Mouse (Mus musculus): ENCODE data around the gene Hist1h4f. TPM values are rescaled to one million over a fixed set of nuclear protein-coding genes. Genes with fewer than 3 reads are reported as not detected.
"Not testable (repeated sequence)": the region's sequence is repeated elsewhere in the genome, so short reads cannot be mapped to it uniquely, and the experiment has no call there.

Gene Hist1h4f
- polyA plus RNA-seq, 1 experiment from 2014 or later: not detected

- peak within 1 kb of the TSS; percentile 97 for H3K27ac ChIP-seq (replicated peaks)
- H3K9me3 ChIP-seq; H3K27me3 ChIP-seq; H3K36me3 ChIP-seq; H3K4me1 ChIP-seq (replicated peaks): not testable (repeated sequence)
- ATAC-seq (ENCODE audit: low FRiP score, low read depth): peak; percentile 97
- peak within 1 kb of the TSS; percentile 49 for H3K4me3 ChIP-seq
- under 1% methylated on average over 53 of the region's 67 CpGs for WGBS
- H3K4me2 ChIP-seq: peak within 1 kb of the TSS; percentile 78
- H3K9ac ChIP-seq: peak within 1 kb of the TSS; percentile 58
Measured at GRCm38 (mm10) chr13:23561883-23562659, 10.6 kb upstream of the Hist1h4f start, which contains the start of gene Hist1h3e. TSS of gene Hist1h3e (minus strand) at chr13:23562369.

GRCm38 (mm10) chr13:23561531-23561882 is 10.1 kb upstream of the Hist1h4f start:
- H3K36me3 ChIP-seq; H3K27me3 ChIP-seq; ATAC-seq (ENCODE audit: low FRiP score, low read depth); H3K9me3 ChIP-seq: not testable (repeated sequence)
- Histone ChIP-seq H3K4me2 (peak overlapping the region; percentile 78), H3K27ac (replicated peaks) (peak overlapping the region; percentile 97), H3K4me3 (peak overlapping the region; percentile 49), H3K9ac (peak overlapping the region; percentile 58; the same call in 1 of the 2 replicates), H3K4me1 (replicated peaks) (peaks cover 11% of the 10 kb centered on the region)
- WGBS: 0% methylated on average over 2 of the region's 5 CpGs

- H3K4me1 ChIP-seq (replicated peaks): peaks cover 17% of the 10 kb centered on the region
- 24% methylated on average over 2 of the region's 2 CpGs for WGBS
- 0 out of 2 replicates have a peak overlapping the region, but pooled peaks have one; percentile 4 for H3K4me2 ChIP-seq
- H3K4me3 ChIP-seq; ATAC-seq (ENCODE audit: low FRiP score, low read depth); H3K9ac ChIP-seq; H3K27ac ChIP-seq (replicated peaks); H3K27me3 ChIP-seq; H3K9me3 ChIP-seq; H3K36me3 ChIP-seq: not testable (repeated sequence)
Measured at GRCm38 (mm10) chr13:23560699-23561098, 9.3 kb upstream of the Hist1h4f start.

GRCm38 (mm10) chr13:23556906-23557305 is 5.5 kb upstream of the Hist1h4f start:
- no peaks in the 10 kb centered on the region for H3K27me3 ChIP-seq
- 0 out of 2 replicates have a peak overlapping the region, but pooled peaks have one; percentile 100 for H3K4me2 ChIP-seq
- H3K27ac ChIP-seq (replicated peaks): 0 out of 2 replicates have a peak overlapping the region, but pooled peaks have one; percentile 11
- peaks cover 32% of the 10 kb centered on the region for H3K4me1 ChIP-seq (replicated peaks)
- H3K36me3 ChIP-seq: no peaks in the 10 kb centered on the region
- 75% methylated on average over 3 of the region's 3 CpGs for WGBS
- no peak overlapping the region for H3K4me3 ChIP-seq
- H3K9me3 ChIP-seq: no peaks in the 10 kb centered on the region
- no peak overlapping the region for H3K9ac ChIP-seq
- no peak for ATAC-seq (ENCODE audit: low FRiP score, low read depth)

GRCm38 (mm10) chr13:23555839-23556416 is 4.5 kb upstream of the Hist1h4f start:
- H3K9ac ChIP-seq: peak overlapping the region; percentile 63
- peaks cover 36% of the 10 kb centered on the region for H3K4me1 ChIP-seq (replicated peaks)
- H3K27ac ChIP-seq (replicated peaks): peak overlapping the region; percentile 90
- ATAC-seq (ENCODE audit: low FRiP score, low read depth): peak; percentile 88
- peak overlapping the region; percentile 100 for H3K4me2 ChIP-seq
- H3K36me3 ChIP-seq: no peaks in the 10 kb centered on the region
- H3K4me3 ChIP-seq: peak overlapping the region; percentile 53
- no peaks in the 10 kb centered on the region for H3K27me3 ChIP-seq
- 0% methylated on average over 18 of the region's 18 CpGs for WGBS
- no peaks in the 10 kb centered on the region for H3K9me3 ChIP-seq

- Histone ChIP-seq H3K27me3 (no peaks in the 10 kb centered on the region), H3K9ac (peak overlapping the region; percentile 63), H3K9me3 (no peaks in the 10 kb centered on the region), H3K4me1 (replicated peaks) (peaks cover 38% of the 10 kb centered on the region), H3K4me2 (peak overlapping the region; percentile 100), H3K4me3 (peak overlapping the region; percentile 53), H3K27ac (replicated peaks) (peak overlapping the region; percentile 90), H3K36me3 (no peaks in the 10 kb centered on the region)
- under 1% methylated on average over 53 of the region's 54 CpGs for WGBS
- ATAC-seq (ENCODE audit: low FRiP score, low read depth): peak; percentile 79
Measured at GRCm38 (mm10) chr13:23554925-23555838, 3.7 kb upstream of the Hist1h4f start.

- no peaks in the 10 kb centered on the region for H3K9me3 ChIP-seq
- 21% methylated on average over 9 of the region's 9 CpGs for WGBS
- peak overlapping the region; percentile 53 for H3K4me3 ChIP-seq
- peak overlapping the region; percentile 63 for H3K9ac ChIP-seq
- H3K27me3 ChIP-seq: no peaks in the 10 kb centered on the region
- peak overlapping the region; percentile 90 for H3K27ac ChIP-seq (replicated peaks)
- H3K4me2 ChIP-seq: peak overlapping the region; percentile 100
- H3K4me1 ChIP-seq (replicated peaks): peaks cover 38% of the 10 kb centered on the region
- no peak for ATAC-seq (ENCODE audit: low FRiP score, low read depth)
- H3K36me3 ChIP-seq: no peaks in the 10 kb centered on the region
Measured at GRCm38 (mm10) chr13:23554393-23554792, 2.9 kb upstream of the Hist1h4f start.

- Histone ChIP-seq H3K9me3 (no peaks in the 10 kb centered on the region), H3K4me3 (no peak within 1 kb of the TSS), H3K27ac (replicated peaks) (0 out of 2 replicates have a peak within 1 kb of the TSS, but pooled peaks have one; percentile 87), H3K27me3 (no peaks in the 10 kb centered on the region), H3K36me3 (no peaks in the 10 kb centered on the region), H3K9ac (0 out of 2 replicates have a peak within 1 kb of the TSS, but pooled peaks have one; percentile 17), H3K4me1 (replicated peaks) (peaks cover 38% of the 10 kb centered on the region), H3K4me2 (peak within 1 kb of the TSS; percentile 100)
- ATAC-seq (ENCODE audit: low FRiP score, low read depth): no peak
Measured at GRCm38 (mm10) chr13:23552962-23553361, 1.5 kb upstream of the Hist1h4f start, which contains the start of gene Hist1h1d. TSS of gene Hist1h1d (plus strand) at chr13:23553262.

- H3K9me3 ChIP-seq: no peaks in the 10 kb centered on the region
- peaks cover 38% of the 10 kb centered on the region for H3K4me1 ChIP-seq (replicated peaks)
- H3K9ac ChIP-seq: 0 out of 2 replicates have a peak overlapping the region, but pooled peaks have one; percentile 17
- peak overlapping the region; percentile 46 for H3K4me3 ChIP-seq
- peak overlapping the region; percentile 64 for H3K4me2 ChIP-seq
- peak overlapping the region; percentile 87 for H3K27ac ChIP-seq (replicated peaks)
- H3K36me3 ChIP-seq: no peaks in the 10 kb centered on the region
- 52% methylated on average over 8 of the region's 8 CpGs for WGBS
- ATAC-seq (ENCODE audit: low FRiP score, low read depth): no peak
- no peaks in the 10 kb centered on the region for H3K27me3 ChIP-seq
Measured at GRCm38 (mm10) chr13:23551931-23552914, 775 bp upstream of the Hist1h4f start.

- ATAC-seq (ENCODE audit: low FRiP score, low read depth): no peak
- Histone ChIP-seq H3K4me3 (peak overlapping the region; percentile 46), H3K4me2 (peak overlapping the region; percentile 64), H3K27me3 (no peaks in the 10 kb centered on the region), H3K4me1 (replicated peaks) (peaks cover 29% of the 10 kb centered on the region), H3K27ac (replicated peaks) (peak overlapping the region; percentile 87), H3K36me3 (no peaks in the 10 kb centered on the region), H3K9me3 (no peaks in the 10 kb centered on the region), H3K9ac (peak overlapping the region; percentile 54; the same call in 1 of the 2 replicates)
- 8% methylated on average over 3 of the region's 3 CpGs for WGBS
Measured at GRCm38 (mm10) chr13:23550761-23551145, 695 bp downstream of the Hist1h4f start.
